Mouse (Mus musculus) embryonic facial prominence, embryonic 13.5 days (tissue): ENCODE data around the gene Cyp26a1. TPM values are rescaled to one million over a fixed set of nuclear protein-coding genes. Genes with fewer than 3 reads are reported as not detected.

ENCODE experiments used
- ATAC-seq: fragments of 200-750 bp; cut with Nextera tagmentation; 2 replicates; pipeline ENCODE4 v1.8.0; 2017; ENCODE audit warnings: low read depth; ENCODE audit not compliant: insufficient number of reproducible peaks, insufficient read depth, low FRiP score, low TSS enrichment
- H3K27ac ChIP-seq: fragments of 300-500 bp; sonication (generic); 2 replicates; pipeline ENCODE4 v1.5.1; 2015; ENCODE audit warnings: moderate library complexity, mild to moderate bottlenecking, inconsistent platforms
- H3K27me3 ChIP-seq: fragments of 300-500 bp; sonication (generic); 2 replicates; pipeline ENCODE4 v1.6.1; 2015; ENCODE audit warnings: mild to moderate bottlenecking, inconsistent platforms
- H3K36me3 ChIP-seq: fragments of 300-500 bp; sonication (generic); 2 replicates; pipeline ENCODE4 v1.6.1; 2015; ENCODE audit warnings: mild to moderate bottlenecking, inconsistent platforms
- H3K4me1 ChIP-seq: fragments of 300-500 bp; sonication (generic); 2 replicates; pipeline ENCODE4 v1.6.1; 2015; ENCODE audit warnings: inconsistent platforms
- H3K4me2 ChIP-seq: fragments of 300-500 bp; sonication (generic); 2 replicates; pipeline ENCODE4 v1.6.1; 2015; ENCODE audit warnings: moderate library complexity, mild to moderate bottlenecking, inconsistent platforms
- H3K4me3 ChIP-seq: fragments of 300-500 bp; sonication (generic); 2 replicates; pipeline ENCODE4 v1.5.1; 2015; ENCODE audit warnings: mild to moderate bottlenecking, inconsistent platforms
- H3K9ac ChIP-seq: fragments of 300-500 bp; sonication (generic); 2 replicates; pipeline ENCODE4 v1.6.1; 2015; ENCODE audit warnings: mild to moderate bottlenecking, inconsistent platforms
- H3K9me3 ChIP-seq: fragments of 300-500 bp; sonication (generic); 2 replicates; pipeline ENCODE4 v1.6.1; 2016; ENCODE audit warnings: inconsistent platforms
- WGBS: fragments of 180-500 bp; shearing (Covaris S2); methylation state at CpG from one replicate; pipeline ENCODE4 v1.1.7; 2015; ENCODE audit warnings: mixed read lengths; 5-methylcytosine and 5-hydroxymethylcytosine counted together
- polyA plus RNA-seq: library from polyadenylated mRNA; unstranded; fragments of >200 nt; fragmentation: Nextera tagmentation; extraction: Ambion mirVana; gene quantifications from 2 replicates; pipeline ENCODE4 v1.2.1, GENCODE M21; 2015

Gene Cyp26a1
- polyA plus RNA-seq, 1 experiment from 2014 or later = 2.8 TPM

GRCm38 (mm10) chr19:37735426-37735825 is 37.8 kb downstream of the Cyp26a1 start:
- Histone ChIP-seq H3K27ac (no peak overlapping the region), H3K9me3 (no peaks in the 10 kb centered on the region), H3K4me2 (no peak overlapping the region), H3K4me1 (no peaks in the 10 kb centered on the region), H3K9ac (no peak overlapping the region), H3K4me3 (no peak overlapping the region), H3K36me3 (no peaks in the 10 kb centered on the region), H3K27me3 (no peaks in the 10 kb centered on the region)
- WGBS = 87% methylated on average over 8 of the region's 8 CpGs
- no peak for ATAC-seq

DNA sequence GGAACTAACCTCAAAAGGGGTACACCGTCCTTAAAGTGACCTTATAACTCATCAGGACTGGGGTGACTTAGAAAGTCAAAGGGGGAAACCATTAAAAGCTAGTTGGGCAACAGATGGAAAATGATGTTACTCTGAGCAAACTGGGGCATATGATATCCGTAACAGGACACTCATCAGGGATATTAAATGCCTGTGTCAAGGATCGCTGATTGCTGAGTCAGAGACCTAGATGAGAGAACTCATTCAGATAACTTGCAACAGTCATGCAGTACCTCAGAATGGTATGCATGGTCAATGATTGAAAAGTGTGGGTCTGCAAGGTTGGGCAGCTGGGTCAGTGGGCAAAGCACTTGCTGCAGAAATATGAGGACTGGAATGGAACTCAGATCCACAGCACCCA is 41.0 kb downstream of the Cyp26a1 start:
- Histone ChIP-seq H3K9ac (no peak overlapping the region), H3K27ac (no peak overlapping the region), H3K36me3 (no peaks in the 10 kb centered on the region), H3K27me3 (no peaks in the 10 kb centered on the region), H3K4me1 (no peaks in the 10 kb centered on the region), H3K4me2 (no peak overlapping the region), H3K9me3 (no peaks in the 10 kb centered on the region), H3K4me3 (no peak overlapping the region)
- no peak for ATAC-seq
- WGBS = 85% methylated on average over 3 of the region's 3 CpGs

GRCm38 (mm10) chr19:37740043-37740442 is 42.4 kb downstream of the Cyp26a1 start:
- H3K4me3 ChIP-seq = no peak overlapping the region
- no peaks in the 10 kb centered on the region for H3K36me3 ChIP-seq
- no peak for ATAC-seq
- H3K27ac ChIP-seq = no peak overlapping the region
- no peak overlapping the region for H3K9ac ChIP-seq
- no peaks in the 10 kb centered on the region for H3K4me1 ChIP-seq
- no peaks in the 10 kb centered on the region for H3K27me3 ChIP-seq
- H3K4me2 ChIP-seq = no peak overlapping the region
- no peaks in the 10 kb centered on the region for H3K9me3 ChIP-seq
- 78% methylated on average over 7 of the region's 7 CpGs for WGBS

Other genes with a start within 250 kb of the Cyp26a1 start
- gene Exoc6, start 147.4 kb upstream of the Cyp26a1 start, polyA plus RNA-seq = 4.3 and 6.0 TPM in 2 replicates
- gene Cyp26c1, start 12.2 kb upstream of the Cyp26a1 start, polyA plus RNA-seq = 0.31 TPM in 1 of 2 replicates, not detected in the other